Mouse (Mus musculus) megakaryocyte, embryonic 14.5 days (primary cell): ENCODE measurements around the gene Tppp. TPM values are rescaled to one million over a fixed set of nuclear protein-coding genes. Genes with fewer than 3 reads are reported as not detected.

Experiments used
- H3K27me3 ChIP-seq: replicated peaks from 2 replicates; pipeline ENCODE3; 2012; ENCODE audit warnings: inconsistent platforms
- H3K36me3 ChIP-seq: replicated peaks from 2 replicates; pipeline ENCODE3; 2012; ENCODE audit warnings: low read length, inconsistent platforms, mixed read lengths
- H3K4me1 ChIP-seq: 2 replicates; pipeline ENCODE4 v1.6.1; 2012; ENCODE audit warnings: inconsistent platforms
- H3K4me3 ChIP-seq: replicated peaks from 2 replicates; pipeline ENCODE3; 2012; ENCODE audit warnings: moderate library complexity, mild to moderate bottlenecking, inconsistent platforms
- H3K9me3 ChIP-seq: 2 replicates; pipeline ENCODE4 v1.6.1; 2012; ENCODE audit warnings: inconsistent platforms
- FLI1 ChIP-seq: IDR thresholded peaks from 2 replicates; pipeline ENCODE4 v1.6.1; 2012; ENCODE audit warnings: low read length, inconsistent platforms, mixed read lengths
- GATA1 ChIP-seq: IDR thresholded peaks from 3 replicates; pipeline ENCODE4 v1.6.1; 2012; ENCODE audit warnings: mixed read lengths, low read length, inconsistent platforms, borderline replicate concordance
- polyA plus RNA-seq: library from polyadenylated mRNA; stranded (reverse); fragments of >175 nt; gene quantifications from 2 replicates; pipeline ENCODE4 v1.2.3, GENCODE M21; 2012; ENCODE audit warnings: low replicate concordance; ENCODE audit not compliant: insufficient read depth

Gene Tppp
- polyA plus RNA-seq, result 0.17 TPM in 1 of 2 replicates, not detected in the other

DNA sequence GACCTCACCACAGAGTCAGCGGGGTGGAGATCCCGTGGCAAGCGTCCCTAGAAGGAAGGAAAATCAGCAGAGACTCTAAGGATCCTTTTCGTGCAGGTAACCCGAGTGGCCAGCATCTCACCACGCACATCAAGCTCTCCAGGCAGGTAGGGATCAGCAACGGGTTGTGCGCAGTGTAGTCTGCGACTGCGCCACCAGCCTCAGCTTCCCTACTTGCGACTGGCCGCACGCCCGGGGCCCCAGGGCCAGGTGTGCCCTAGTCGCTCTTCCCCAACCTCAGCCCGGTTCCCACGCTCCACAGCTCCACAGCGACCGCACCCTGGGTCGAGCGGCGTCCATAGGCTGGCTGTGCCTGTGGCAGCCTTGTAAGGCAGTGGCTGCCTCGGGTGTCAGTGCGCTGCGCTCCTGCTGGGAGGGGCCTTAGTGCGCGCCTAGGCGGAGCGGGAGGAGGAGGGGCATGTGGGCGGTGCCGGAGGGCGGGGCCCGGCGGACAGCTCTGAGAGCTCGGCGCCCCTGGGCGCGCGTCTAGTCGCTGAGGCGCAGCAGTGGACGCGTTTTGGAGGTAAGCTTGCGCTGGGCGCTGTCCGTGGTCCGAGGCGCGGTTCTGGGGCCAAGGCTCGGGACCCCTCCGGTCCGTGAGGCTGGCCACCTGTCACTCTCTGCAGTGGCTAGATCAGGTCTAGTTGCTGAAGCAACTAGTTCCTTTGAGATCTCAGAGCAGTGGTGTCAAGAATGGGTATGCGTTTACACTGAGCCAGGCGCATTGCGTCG, at the start of gene Tppp:
Tppp (plus strand) TSS at position 460 of the 771 bp plus-strand sequence.
- peaks cover 83% of the 10 kb centered on the region for H3K27me3 ChIP-seq
- TF ChIP-seq FLI1, result no peak
- no peak for TF ChIP-seq GATA1
- H3K4me3 ChIP-seq, result peak within 1 kb of the TSS; percentile 92
- peaks cover 32% of the 10 kb centered on the region for H3K4me1 ChIP-seq
- no peaks in the 10 kb centered on the region for H3K36me3 ChIP-seq
- no peaks in the 10 kb centered on the region for H3K9me3 ChIP-seq

DNA sequence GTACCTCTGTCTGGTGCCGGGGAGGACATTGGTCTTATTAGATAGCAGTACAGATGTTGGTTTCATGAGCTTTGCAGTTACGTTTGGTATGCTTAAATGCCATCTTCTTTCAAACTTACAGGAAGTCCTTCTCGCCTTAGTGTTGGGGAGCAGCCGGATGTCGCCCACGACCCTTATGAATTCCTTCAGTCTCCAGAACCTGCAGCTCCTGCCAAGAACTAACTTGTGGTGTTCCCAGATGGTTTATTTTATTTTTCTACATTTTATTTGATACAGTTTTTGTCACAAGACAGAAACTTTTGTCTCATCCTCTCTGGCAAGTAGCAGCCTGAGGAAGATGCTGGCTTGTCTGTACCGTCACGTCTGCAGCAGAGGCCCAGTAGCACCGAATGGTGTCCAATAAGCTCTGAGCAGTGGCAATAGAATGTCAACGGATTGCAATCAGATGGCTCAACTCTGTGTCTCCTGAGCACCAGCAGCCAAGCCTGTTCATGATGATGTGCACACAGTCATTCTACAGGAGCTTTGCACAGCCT, 49.0 kb upstream of the Tppp start:
- Histone ChIP-seq H3K36me3 (peaks cover 66% of the 10 kb centered on the region), H3K27me3 (peaks cover 8% of the 10 kb centered on the region), H3K4me1 (peaks cover 11% of the 10 kb centered on the region), H3K9me3 (no peaks in the 10 kb centered on the region), H3K4me3 (no peak overlapping the region)
- TF ChIP-seq FLI1 (no peak), GATA1 (no peak)

DNA sequence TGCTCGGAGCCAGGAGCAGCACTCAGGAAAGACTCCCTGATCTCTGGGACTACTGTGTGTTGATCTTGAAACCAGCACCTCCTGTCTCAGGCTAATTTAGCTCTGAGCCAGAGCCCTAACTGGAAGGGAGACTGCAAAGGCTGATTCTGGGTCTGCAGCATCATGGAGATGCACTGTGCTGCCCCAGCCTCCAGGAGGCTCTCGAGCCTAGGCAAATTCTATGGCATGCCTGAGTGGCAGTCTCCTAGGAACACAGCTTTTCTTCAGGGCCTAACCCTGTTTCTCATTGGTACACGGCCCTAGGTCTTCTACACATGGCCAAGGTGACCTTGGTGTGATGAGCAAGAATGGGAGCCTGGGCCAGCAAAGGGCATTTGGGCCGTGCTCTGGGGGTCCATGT, 48.0 kb upstream of the Tppp start:
- peaks cover 17% of the 10 kb centered on the region for H3K27me3 ChIP-seq
- peaks cover 56% of the 10 kb centered on the region for H3K36me3 ChIP-seq
- no peaks in the 10 kb centered on the region for H3K9me3 ChIP-seq
- TF ChIP-seq GATA1, result no peak
- TF ChIP-seq FLI1, result no peak
- H3K4me1 ChIP-seq, result peaks cover under 1% of the 10 kb centered on the region
- no peak overlapping the region for H3K4me3 ChIP-seq

DNA sequence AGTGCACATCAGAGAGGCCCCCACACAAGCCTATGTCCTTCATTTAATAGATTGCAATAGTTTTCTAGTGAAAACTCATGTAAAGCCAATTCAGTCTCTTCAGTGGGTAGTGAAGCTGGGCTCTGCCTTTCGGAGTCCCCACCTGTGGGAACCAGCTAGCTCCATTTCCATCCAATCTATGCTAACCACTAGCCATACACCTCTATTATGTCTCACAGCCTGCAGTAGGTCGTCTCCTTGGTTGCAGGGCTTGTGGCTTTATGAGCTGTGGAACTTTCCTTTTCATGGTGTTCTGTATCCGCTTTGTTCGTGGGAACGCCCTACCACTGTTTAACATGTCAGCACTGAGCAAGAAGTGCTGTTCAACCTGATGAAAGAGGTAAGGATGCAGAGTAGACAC, 45.7 kb upstream of the Tppp start, which contains the start of gene Zdhhc11:
Zdhhc11 (plus strand) TSS at position 301 of the 400 bp plus-strand sequence.
- H3K4me1 ChIP-seq, result no peaks in the 10 kb centered on the region
- TF ChIP-seq GATA1 (no peak), FLI1 (no peak)

DNA sequence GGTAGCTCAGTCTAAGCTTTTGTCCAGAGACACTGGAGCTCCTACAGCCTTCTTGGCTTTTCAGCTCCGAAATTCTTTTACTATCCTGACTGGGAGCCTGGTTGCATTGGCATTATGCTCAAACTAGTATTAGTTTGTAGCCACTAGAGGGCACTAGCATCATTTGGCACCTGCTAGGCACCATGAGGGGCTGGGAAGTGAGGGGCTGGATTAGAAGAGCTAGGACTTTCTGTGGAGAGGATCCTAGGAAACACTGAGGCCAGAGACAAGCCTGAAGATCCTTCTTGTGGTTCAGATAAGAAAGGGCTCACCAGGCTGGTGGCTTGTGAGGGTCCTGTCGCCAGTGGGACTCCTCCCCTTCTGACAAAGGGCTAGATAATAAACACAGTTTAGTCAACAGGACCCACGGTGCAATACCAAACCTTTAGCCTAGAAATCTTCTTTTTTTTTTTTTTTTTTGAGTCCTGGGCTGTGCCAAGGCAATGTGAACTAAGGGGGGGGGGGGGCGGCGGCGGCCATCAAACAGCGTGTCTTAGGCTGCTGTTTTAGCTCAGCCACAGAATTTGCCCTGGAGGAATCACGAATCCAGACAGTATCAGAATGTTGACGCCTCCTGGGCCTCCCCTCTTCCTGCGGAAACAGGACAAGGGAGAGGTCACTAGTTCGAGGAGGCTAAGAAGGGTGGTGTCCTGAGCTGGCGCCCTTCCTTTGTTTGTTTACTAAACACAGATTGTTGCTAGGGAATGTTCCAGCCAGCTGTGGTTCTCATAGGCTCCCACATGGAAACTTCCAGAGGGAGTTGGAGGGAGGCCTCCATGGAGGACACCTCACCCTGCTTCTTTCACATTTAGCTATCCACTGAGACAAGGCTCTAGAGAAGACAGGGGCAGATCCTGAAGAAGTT, 38.4 kb upstream of the Tppp start:
- TF ChIP-seq FLI1, result no peak
- no peak for TF ChIP-seq GATA1
- Histone ChIP-seq H3K27me3 (peaks cover 55% of the 10 kb centered on the region), H3K4me1 (peaks cover 17% of the 10 kb centered on the region), H3K9me3 (peaks cover 3% of the 10 kb centered on the region), H3K36me3 (no peaks in the 10 kb centered on the region), H3K4me3 (peak overlapping the region; percentile 62)

More for the DNA sequence above, 45.7 kb upstream of the Tppp start, which contains the start of gene Zdhhc11:
- H3K27me3 ChIP-seq, result peaks cover 28% of the 10 kb centered on the region
- H3K36me3 ChIP-seq, result peaks cover 34% of the 10 kb centered on the region
- H3K9me3 ChIP-seq, result peaks cover 3% of the 10 kb centered on the region
- no peak within 1 kb of the TSS for H3K4me3 ChIP-seq

DNA sequence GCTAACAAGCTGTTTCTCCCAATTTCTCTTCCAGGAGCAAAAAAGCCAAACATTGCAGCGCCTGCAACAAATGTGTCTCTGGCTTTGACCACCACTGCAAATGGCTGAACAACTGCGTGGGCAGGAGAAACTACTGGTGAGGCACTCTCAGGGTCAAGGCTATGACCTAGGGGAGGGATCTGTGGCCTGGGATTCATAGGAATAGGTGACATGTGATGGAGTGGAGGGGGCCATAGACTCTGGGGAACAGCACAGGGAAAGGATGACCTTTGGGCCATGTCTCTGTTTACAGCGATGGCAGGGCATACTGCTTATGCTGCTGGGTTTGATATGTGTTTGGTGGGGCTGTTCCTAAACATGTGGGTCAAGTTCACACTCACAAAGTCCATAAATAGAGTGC, 34.7 kb upstream of the Tppp start:
- H3K9me3 ChIP-seq, result no peaks in the 10 kb centered on the region
- peaks cover 48% of the 10 kb centered on the region for H3K27me3 ChIP-seq
- peaks cover 17% of the 10 kb centered on the region for H3K4me1 ChIP-seq
- no peak for TF ChIP-seq FLI1
- no peak for TF ChIP-seq GATA1
- H3K4me3 ChIP-seq, result no peak overlapping the region
- H3K36me3 ChIP-seq, result no peaks in the 10 kb centered on the region

DNA sequence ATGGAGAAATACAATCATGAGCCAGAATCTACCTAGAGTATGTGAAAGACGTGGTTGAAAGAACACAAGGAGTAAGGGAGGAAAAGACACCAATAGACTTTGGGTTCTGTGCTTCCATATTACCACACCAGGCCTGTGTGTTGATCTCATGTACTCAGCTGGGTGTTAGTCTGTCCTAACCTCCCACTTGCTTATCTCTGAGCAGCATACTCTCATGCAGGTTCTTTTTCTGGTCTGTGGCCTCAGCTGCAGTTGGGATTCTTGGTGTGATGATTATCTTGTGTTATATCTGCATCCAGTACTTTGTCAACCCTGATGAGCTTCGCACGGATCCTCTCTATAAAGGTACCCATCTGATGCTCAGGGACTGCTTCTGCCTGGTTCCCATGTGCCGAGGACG, 32.3 kb upstream of the Tppp start:
- TF ChIP-seq GATA1, result no peak
- no peak for TF ChIP-seq FLI1
- Histone ChIP-seq H3K27me3 (peaks cover 54% of the 10 kb centered on the region), H3K36me3 (no peaks in the 10 kb centered on the region), H3K9me3 (no peaks in the 10 kb centered on the region), H3K4me1 (peaks cover 3% of the 10 kb centered on the region; the same call in 1 of the 2 replicates), H3K4me3 (no peak overlapping the region)

DNA sequence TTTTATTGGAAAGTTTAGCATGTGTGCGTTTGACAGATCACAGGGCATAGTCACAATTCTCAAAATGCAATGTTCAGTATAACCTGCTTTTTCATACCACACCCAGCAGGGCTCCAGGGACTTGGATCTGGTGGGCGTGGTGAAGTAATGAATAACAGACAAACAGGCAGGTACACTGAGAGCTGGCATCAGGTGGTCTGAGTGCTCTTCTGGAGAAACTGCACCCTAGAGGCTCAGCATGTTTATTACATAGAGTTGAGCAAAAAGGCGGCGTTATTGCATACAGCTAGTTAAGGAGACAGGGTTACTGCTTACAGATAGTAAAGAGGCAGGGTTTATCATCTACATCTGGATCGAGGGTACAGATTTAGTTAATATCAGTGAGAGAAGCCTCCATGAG, 18.9 kb upstream of the Tppp start:
- TF ChIP-seq FLI1, result no peak
- TF ChIP-seq GATA1, result no peak
- no peaks in the 10 kb centered on the region for H3K36me3 ChIP-seq
- H3K9me3 ChIP-seq, result no peaks in the 10 kb centered on the region
- no peak overlapping the region for H3K4me3 ChIP-seq
- no peaks in the 10 kb centered on the region for H3K4me1 ChIP-seq
- H3K27me3 ChIP-seq, result peaks cover 17% of the 10 kb centered on the region

DNA sequence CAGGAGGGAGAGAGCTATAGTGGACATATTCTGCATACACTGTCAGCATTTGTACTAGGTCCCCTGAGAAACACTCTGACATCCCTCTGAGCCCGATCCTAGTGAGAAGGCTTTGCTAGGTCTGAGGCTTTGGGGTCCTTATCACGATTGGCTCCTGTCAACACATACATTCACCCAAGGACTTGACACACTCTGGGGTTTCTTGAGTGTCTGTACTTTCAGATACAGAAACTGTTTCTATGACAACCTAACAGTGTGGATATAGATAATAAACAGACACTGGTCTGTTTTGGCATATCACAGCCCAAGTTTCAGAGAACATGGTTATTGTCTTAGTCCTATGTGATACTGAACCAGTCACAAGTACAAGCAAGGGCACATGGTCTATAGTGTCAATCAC, 18.4 kb upstream of the Tppp start:
- Histone ChIP-seq H3K4me3 (no peak overlapping the region), H3K4me1 (no peaks in the 10 kb centered on the region), H3K9me3 (no peaks in the 10 kb centered on the region), H3K36me3 (no peaks in the 10 kb centered on the region), H3K27me3 (peaks cover 15% of the 10 kb centered on the region)
- TF ChIP-seq FLI1, result no peak
- TF ChIP-seq GATA1, result no peak
